Mouse (Mus musculus): Measurements from ENCODE around the gene Ggps1.
"Not testable (repeated sequence)": the region's sequence is repeated elsewhere in the genome, so short reads cannot be mapped to it uniquely, and the experiment has no call there.

Ggps1 gene

DNA sequence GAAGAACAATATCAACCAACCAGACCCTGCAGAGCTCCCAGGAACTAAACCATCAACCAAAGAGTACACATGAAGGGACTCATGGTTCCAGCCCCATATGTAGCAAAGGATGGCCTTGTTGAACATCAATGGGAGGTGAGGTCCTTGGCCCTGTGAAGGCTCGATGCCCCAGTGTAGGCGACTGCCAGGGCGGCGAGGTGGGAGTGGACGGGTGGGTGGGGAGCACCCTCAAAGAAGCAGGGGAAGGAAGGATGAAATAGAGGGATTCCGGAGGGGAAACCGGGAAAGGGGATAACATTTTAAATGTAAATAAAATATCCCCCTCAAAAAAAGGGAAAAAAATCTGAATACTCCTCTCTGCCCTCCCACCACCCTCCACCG is 24.4 kb downstream of the Ggps1 start:
- no peak for DNase-seq (ENCODE audit: low spot score in 2 of 2)

DNA sequence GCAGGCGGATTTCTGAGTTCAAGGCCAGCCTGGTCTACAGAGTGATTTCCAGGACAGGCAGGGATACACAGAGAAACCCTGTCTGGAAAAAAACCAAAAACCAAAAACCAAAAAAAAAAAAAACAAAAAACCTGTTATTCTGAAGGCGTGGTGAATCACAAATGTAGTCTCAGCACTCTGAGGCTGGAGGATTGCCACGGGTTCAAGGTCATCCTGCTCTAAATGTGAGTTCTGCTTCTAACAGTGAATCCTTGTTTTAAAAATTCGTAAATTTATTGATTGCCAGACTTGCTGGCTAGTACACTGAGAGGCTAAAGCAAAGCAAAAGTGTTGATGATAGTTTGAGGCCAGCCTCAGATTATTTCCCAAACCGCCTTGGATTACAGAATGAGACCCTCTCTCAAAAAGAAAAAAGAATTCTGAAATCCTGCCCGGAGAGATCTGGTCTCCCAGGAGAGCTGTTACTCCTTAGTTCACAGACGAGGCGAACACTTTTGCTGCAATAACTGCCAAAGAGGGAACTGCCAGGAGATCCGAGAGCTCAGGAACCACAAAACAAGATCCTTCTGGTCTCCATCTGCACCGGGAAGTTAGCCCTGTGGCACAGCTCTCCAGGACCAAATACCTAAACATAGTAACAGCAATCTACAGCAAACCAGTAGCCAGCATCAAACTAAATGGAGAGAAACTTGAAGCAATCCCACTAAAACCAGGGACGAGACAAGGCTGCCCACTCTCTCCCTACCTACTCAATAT is 27.2 kb downstream of the Ggps1 start:
- DNase-seq (ENCODE audit: low spot score in 2 of 2) = no peak

DNA sequence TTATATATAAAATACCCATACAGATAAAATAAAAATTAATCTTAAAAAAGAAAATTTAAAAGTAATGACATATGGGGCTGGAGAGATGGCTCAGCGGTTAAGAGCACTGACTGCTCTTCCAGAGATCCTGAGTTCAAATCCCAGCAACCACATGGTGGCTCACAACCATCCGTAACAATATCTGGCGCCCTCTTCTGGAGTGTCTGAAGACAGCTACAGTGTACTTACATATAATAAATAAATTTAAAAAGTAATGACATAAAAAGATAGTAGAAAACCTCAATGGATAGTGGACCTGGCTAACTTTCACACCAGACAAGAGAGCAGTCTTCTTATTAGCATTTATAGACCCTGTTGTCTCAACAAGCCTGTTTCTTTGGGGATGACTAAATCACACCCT is 27.9 kb downstream of the Ggps1 start:
- not testable (repeated sequence) for DNase-seq (ENCODE audit: low spot score in 2 of 2)

- DNase-seq (ENCODE audit: low spot score in 2 of 2) = peak; percentile 5 to 39
These were observed 29.3 kb downstream of the Ggps1 start for GRCm38 (mm10) chr13:14034073-14034348.

GRCm38 (mm10) chr13:14033309-14034072 is 29.8 kb downstream of the Ggps1 start:
- DNase-seq (ENCODE audit: low spot score in 2 of 2) = no peak

- DNase-seq (ENCODE audit: low spot score in 2 of 2) = no peak
These were observed 37.0 kb downstream of the Ggps1 start for GRCm38 (mm10) chr13:14026154-14026820.

DNA sequence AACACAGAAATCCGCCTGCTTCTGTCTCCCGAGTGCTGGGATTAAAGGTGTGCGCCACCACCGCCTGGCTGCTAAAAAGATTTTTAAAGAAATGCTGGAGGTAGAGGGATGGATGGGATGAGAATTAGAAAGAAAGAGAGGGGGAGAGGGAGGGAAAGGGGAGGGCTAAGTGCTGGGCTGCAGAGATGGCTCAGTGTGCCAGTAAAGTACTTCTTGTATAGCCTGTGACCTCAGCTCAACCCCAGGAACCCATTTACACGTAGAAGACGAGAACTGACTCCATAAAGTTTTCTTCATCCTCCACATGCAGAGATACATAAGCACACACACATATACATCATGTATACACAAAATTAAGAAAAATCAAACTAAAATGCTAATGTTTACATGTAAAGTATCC is 37.7 kb downstream of the Ggps1 start:
- DNase-seq (ENCODE audit: low spot score in 2 of 2) = no peak

DNA sequence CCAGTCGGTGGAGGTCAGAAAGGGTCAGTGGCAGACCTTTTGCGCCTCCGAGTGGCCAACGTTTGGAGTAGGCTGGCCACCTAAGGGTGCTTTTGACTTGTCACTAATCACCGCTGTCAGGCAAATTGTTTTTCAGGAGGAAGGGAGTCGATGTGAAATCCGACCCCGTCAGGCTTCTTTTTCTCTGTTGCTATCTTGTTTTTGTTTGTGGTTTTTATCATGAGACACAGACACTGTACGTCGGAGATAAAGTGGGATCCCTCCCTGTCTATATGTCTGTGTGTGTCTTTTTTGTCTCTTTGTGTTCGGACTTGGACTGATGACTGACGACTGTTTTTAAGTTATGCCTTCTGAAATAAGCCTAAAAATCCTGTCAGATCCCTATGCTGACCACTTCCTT is 41.9 kb downstream of the Ggps1 start:
- DNase-seq (ENCODE audit: low spot score in 2 of 2) = not testable (repeated sequence)

GRCm38 (mm10) chr13:14018852-14019251 is 44.4 kb downstream of the Ggps1 start:
- DNase-seq (ENCODE audit: low spot score in 2 of 2) = no peak

DNA sequence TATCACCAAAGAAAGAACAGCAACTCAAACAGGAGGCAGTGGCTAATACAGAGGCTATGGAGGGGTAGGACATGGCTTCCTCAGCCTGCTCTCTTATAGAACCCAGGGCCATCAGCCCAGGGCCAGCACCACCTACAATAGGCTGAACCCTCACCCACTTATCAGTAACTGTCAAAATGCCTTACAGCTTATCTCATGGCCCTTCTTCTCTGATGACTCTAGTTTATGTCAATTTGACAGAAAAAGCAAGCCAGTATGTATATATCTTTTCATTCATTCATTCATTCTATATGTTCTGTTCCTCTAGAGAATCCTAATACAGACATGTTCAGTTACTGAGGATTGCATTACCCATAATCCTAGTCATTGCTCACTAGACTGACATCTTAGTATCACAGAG is 45.0 kb downstream of the Ggps1 start:
- DNase-seq (ENCODE audit: low spot score in 2 of 2) = no peak

DNA sequence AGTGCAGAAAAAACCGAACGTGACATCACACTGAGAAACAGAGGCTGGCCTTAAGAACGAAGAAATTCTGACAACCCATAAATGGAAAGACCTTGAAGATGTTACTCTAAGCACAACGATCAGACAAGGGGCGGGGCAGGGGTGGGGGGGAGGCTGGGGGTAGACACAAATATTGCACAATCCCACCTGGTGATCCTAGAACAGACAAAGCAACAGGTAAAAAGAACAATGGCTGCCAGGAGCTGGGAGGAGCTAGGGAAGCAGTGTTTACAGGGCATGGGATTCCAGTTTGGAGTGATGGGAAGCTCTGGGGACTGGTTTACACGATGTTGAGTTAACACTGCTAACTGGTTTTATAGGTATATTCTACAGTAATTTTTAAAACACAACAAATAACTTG is 47.7 kb downstream of the Ggps1 start:
- no peak for DNase-seq (ENCODE audit: low spot score in 2 of 2)

GRCm38 (mm10) chr13:14014540-14014939 is 48.7 kb downstream of the Ggps1 start:
- DNase-seq (ENCODE audit: low spot score in 2 of 2) = no peak

GRCm38 (mm10) chr13:14014001-14014400 is 49.3 kb downstream of the Ggps1 start:
- DNase-seq (ENCODE audit: low spot score in 2 of 2) = no peak

- DNase-seq (ENCODE audit: low spot score in 2 of 2) = no peak
These were observed 51.8 kb downstream of the Ggps1 start for GRCm38 (mm10) chr13:14011454-14011995.

DNA sequence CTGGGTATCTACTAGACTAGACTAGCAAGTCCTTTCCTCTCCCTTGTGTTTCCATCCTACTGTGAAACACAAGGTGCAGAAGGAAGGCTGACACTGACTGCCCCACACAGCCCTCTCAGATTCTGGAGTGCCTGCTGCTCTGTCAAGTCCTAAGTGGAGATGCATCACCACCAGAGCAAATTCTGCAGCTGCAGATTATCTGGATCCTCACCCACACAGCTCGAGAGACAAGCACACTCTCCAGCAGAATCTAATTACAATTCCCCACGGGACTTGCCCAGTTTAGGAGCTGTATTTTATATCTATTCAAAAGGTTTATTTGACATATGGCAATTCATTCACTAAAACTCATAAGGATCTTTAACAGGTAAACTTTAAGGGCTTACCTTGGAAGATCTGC is 57.2 kb downstream of the Ggps1 start:
- no peak for DNase-seq (ENCODE audit: low spot score in 2 of 2)

- no peak for DNase-seq (ENCODE audit: low spot score in 2 of 2)
These were observed 58.3 kb downstream of the Ggps1 start for GRCm38 (mm10) chr13:14004999-14005398.

DNA sequence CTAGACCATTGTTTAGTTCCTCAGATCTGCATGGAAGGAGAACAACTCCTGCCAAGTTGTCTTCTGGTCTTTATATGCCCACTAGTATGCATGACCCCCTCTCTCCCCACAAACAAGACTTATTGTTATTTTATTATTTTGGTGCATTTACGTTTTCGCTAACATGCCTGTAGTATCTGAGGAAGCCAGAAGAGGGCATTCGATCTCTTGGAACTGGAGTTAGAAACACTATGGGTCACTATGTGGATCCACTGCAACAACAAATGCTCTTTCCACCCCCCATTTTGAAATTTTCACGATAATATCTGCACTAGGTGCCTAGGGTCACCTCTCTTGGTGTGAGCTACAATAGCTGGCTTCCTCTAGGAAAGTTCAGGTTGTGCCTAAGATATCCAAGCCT is 59.2 kb downstream of the Ggps1 start:
- DNase-seq (ENCODE audit: low spot score in 2 of 2) = no peak

GRCm38 (mm10) chr13:14002706-14003105 is 60.6 kb downstream of the Ggps1 start:
- DNase-seq (ENCODE audit: low spot score in 2 of 2) = no peak
